Mouse (Mus musculus) forebrain, postnatal 0 days (tissue): ENCODE data around the gene Slc2a9. TPM values are rescaled to one million over a fixed set of nuclear protein-coding genes. Genes with fewer than 3 reads are reported as not detected.

ENCODE experiments used
- ATAC-seq: fragments of 200-750 bp; cut with Nextera tagmentation; 2 replicates; pipeline ENCODE4 v1.8.0; 2017; ENCODE audit warnings: mild to moderate bottlenecking, moderate library complexity
- DNase-seq: peaks from one replicate; pipeline ENCODE4 v3.0.0-alpha.2; 2015
- H3K27ac ChIP-seq: fragments of 300-500 bp; sonication (generic); 2 replicates; pipeline ENCODE4 v1.5.1; 2014; ENCODE audit warnings: low read depth, mild to moderate bottlenecking, antibody characterized with exemption, low read length, moderate library complexity, mixed read lengths
- H3K27me3 ChIP-seq: fragments of 300-500 bp; sonication (generic); 2 replicates; pipeline ENCODE4 v1.6.1; 2014; ENCODE audit warnings: mild to moderate bottlenecking, low read length, mixed read lengths; ENCODE audit not compliant: insufficient read depth
- H3K36me3 ChIP-seq: fragments of 300-500 bp; sonication (generic); 2 replicates; pipeline ENCODE4 v1.6.1; 2014; ENCODE audit warnings: mild to moderate bottlenecking, moderate library complexity; ENCODE audit not compliant: insufficient read depth
- H3K4me1 ChIP-seq: fragments of 300-500 bp; sonication (generic); 2 replicates; pipeline ENCODE4 v1.6.1; 2014; ENCODE audit warnings: antibody characterized with exemption; ENCODE audit not compliant: insufficient read depth
- H3K4me2 ChIP-seq: fragments of 300-500 bp; sonication (generic); 2 replicates; pipeline ENCODE4 v1.6.1; 2014; ENCODE audit warnings: low read depth, mild to moderate bottlenecking, moderate library complexity
- H3K4me3 ChIP-seq: fragments of 300-500 bp; sonication (generic); 2 replicates; pipeline ENCODE4 v1.5.1; 2014; ENCODE audit warnings: low read depth, low read length, mixed read lengths
- H3K9ac ChIP-seq: fragments of 300-500 bp; sonication (generic); 2 replicates; pipeline ENCODE4 v1.6.1; 2014; ENCODE audit warnings: mild to moderate bottlenecking
- H3K9me3 ChIP-seq: fragments of 300-500 bp; sonication (generic); 2 replicates; pipeline ENCODE4 v1.6.1; 2016; ENCODE audit warnings: low read length
- CTCF ChIP-seq: sonication (generic); IDR thresholded peaks from 2 replicates; pipeline ENCODE4 v1.5.1; 2016; ENCODE audit warnings: antibody characterized with exemption, control low read depth, low read depth
- WGBS: fragments of 180-500 bp; shearing (Covaris S2); extraction: QIAGEN DNeasy Blood & Tissue Kit; methylation state at CpG from one replicate; pipeline ENCODE4 v1.1.7; 2014; 5-methylcytosine and 5-hydroxymethylcytosine counted together
- polyA plus RNA-seq: library from polyadenylated mRNA; unstranded; fragments of >200 nt; fragmentation: Nextera tagmentation; extraction: Ambion mirVana; gene quantifications from 2 replicates; pipeline ENCODE4 v1.2.1, GENCODE M21; 2015
- total RNA-seq: library from RNA; depleted of rRNA; stranded (reverse); fragments of >200 nt; gene quantifications from 2 replicates; pipeline ENCODE4 v1.2.3, GENCODE M21; 2014

Slc2a9 gene
- total and polyA plus RNA-seq, 2 experiments from 2014 or later: 0.81 to 5.0 TPM

GRCm38 (mm10) chr5:38529724-38530428, 26.9 kb upstream of the Slc2a9 start:
- WGBS: 76% methylated on average over 6 of the region's 6 CpGs

GRCm38 (mm10) chr5:38522977-38523376, 20.0 kb upstream of the Slc2a9 start:
- Histone ChIP-seq H3K4me2 (no peak overlapping the region), H3K27me3 (no peaks in the 10 kb centered on the region), H3K36me3 (peaks cover 22% of the 10 kb centered on the region), H3K9ac (no peak overlapping the region), H3K4me1 (no peaks in the 10 kb centered on the region), H3K4me3 (no peak overlapping the region), H3K27ac (no peak overlapping the region), H3K9me3 (no peaks in the 10 kb centered on the region)
- no peak for TF ChIP-seq CTCF
- DNase-seq (no peak), ATAC-seq (no peak)
- 89% methylated on average over 5 of the region's 5 CpGs for WGBS

More at GRCm38 (mm10) chr5:38529724-38530428, 26.9 kb upstream of the Slc2a9 start:
- Histone ChIP-seq H3K9ac (no peak overlapping the region), H3K27ac (no peak overlapping the region), H3K36me3 (peaks cover 86% of the 10 kb centered on the region), H3K4me3 (no peak overlapping the region), H3K27me3 (no peaks in the 10 kb centered on the region), H3K4me1 (no peaks in the 10 kb centered on the region), H3K4me2 (no peak overlapping the region), H3K9me3 (no peaks in the 10 kb centered on the region)
- TF ChIP-seq CTCF: peak; percentile 83
- DNase-seq: peak; percentile 47
- peak; percentile 37; the same call in 1 of the 2 replicates for ATAC-seq

GRCm38 (mm10) chr5:38520838-38521237, 17.9 kb upstream of the Slc2a9 start:
- no peaks in the 10 kb centered on the region for H3K9me3 ChIP-seq
- no peak overlapping the region for H3K27ac ChIP-seq
- H3K9ac ChIP-seq: no peak overlapping the region
- H3K4me1 ChIP-seq: no peaks in the 10 kb centered on the region
- ATAC-seq (no peak), DNase-seq (no peak)
- TF ChIP-seq CTCF: no peak
- H3K27me3 ChIP-seq: no peaks in the 10 kb centered on the region
- H3K4me2 ChIP-seq: no peak overlapping the region
- H3K4me3 ChIP-seq: no peak overlapping the region
- 50% methylated on average over 1 of the region's 1 CpGs for WGBS
- 0 out of 2 replicates have a peak, but pooled peaks cover 2% of the 10 kb centered on the region for H3K36me3 ChIP-seq

GRCm38 (mm10) chr5:38516267-38516666, 13.3 kb upstream of the Slc2a9 start:
- DNase-seq (peak; percentile 65), ATAC-seq (peak; percentile 51)
- H3K4me2 ChIP-seq: no peak overlapping the region
- H3K36me3 ChIP-seq: no peaks in the 10 kb centered on the region
- no peaks in the 10 kb centered on the region for H3K27me3 ChIP-seq
- no peaks in the 10 kb centered on the region for H3K9me3 ChIP-seq
- no peaks in the 10 kb centered on the region for H3K4me1 ChIP-seq
- 59% methylated on average over 6 of the region's 6 CpGs for WGBS
- peak; percentile 57 for TF ChIP-seq CTCF
- H3K4me3 ChIP-seq: no peak overlapping the region
- H3K9ac ChIP-seq: no peak overlapping the region
- H3K27ac ChIP-seq: no peak overlapping the region

GRCm38 (mm10) chr5:38512991-38513390, 10.0 kb upstream of the Slc2a9 start:
- Histone ChIP-seq H3K27me3 (no peaks in the 10 kb centered on the region), H3K27ac (no peak overlapping the region), H3K9ac (no peak overlapping the region), H3K4me1 (no peaks in the 10 kb centered on the region), H3K36me3 (no peaks in the 10 kb centered on the region), H3K4me3 (no peak overlapping the region), H3K4me2 (no peak overlapping the region), H3K9me3 (no peaks in the 10 kb centered on the region)
- ATAC-seq (no peak), DNase-seq (no peak)
- no peak for TF ChIP-seq CTCF
- 27% methylated on average over 2 of the region's 2 CpGs for WGBS

GRCm38 (mm10) chr5:38509568-38509967, 6.6 kb upstream of the Slc2a9 start:
- Histone ChIP-seq H3K27me3 (no peaks in the 10 kb centered on the region), H3K27ac (no peak overlapping the region), H3K36me3 (no peaks in the 10 kb centered on the region), H3K4me3 (no peak overlapping the region), H3K4me2 (no peak overlapping the region), H3K4me1 (no peaks in the 10 kb centered on the region), H3K9me3 (no peaks in the 10 kb centered on the region), H3K9ac (no peak overlapping the region)
- ATAC-seq (no peak), DNase-seq (no peak)
- TF ChIP-seq CTCF: no peak
- 79% methylated on average over 4 of the region's 4 CpGs for WGBS

- TF ChIP-seq CTCF: no peak
- WGBS: 90% methylated on average over 3 of the region's 3 CpGs
- no peak overlapping the region for H3K27ac ChIP-seq
- H3K4me1 ChIP-seq: no peaks in the 10 kb centered on the region
- no peak for ATAC-seq
- H3K9me3 ChIP-seq: no peaks in the 10 kb centered on the region
- DNase-seq: no peak
- no peaks in the 10 kb centered on the region for H3K27me3 ChIP-seq
- H3K4me2 ChIP-seq: no peak overlapping the region
- H3K4me3 ChIP-seq: no peak overlapping the region
- no peak overlapping the region for H3K9ac ChIP-seq
- H3K36me3 ChIP-seq: no peaks in the 10 kb centered on the region
Measured at GRCm38 (mm10) chr5:38505435-38505765, 2.5 kb upstream of the Slc2a9 start.
